Mouse (Mus musculus): ENCODE measurements around the gene Cnn2. TPM values are rescaled to one million over a fixed set of nuclear protein-coding genes. Genes with fewer than 3 reads are reported as not detected.

Cnn2 gene
- total RNA-seq (2014; rRNA removed) (17.2 and 17.9 TPM in 2 replicates), polyA plus RNA-seq (2015; fragmentation: Nextera tagmentation; extraction: Ambion mirVana) (15.0 and 16.4 TPM in 2 replicates)

DNA sequence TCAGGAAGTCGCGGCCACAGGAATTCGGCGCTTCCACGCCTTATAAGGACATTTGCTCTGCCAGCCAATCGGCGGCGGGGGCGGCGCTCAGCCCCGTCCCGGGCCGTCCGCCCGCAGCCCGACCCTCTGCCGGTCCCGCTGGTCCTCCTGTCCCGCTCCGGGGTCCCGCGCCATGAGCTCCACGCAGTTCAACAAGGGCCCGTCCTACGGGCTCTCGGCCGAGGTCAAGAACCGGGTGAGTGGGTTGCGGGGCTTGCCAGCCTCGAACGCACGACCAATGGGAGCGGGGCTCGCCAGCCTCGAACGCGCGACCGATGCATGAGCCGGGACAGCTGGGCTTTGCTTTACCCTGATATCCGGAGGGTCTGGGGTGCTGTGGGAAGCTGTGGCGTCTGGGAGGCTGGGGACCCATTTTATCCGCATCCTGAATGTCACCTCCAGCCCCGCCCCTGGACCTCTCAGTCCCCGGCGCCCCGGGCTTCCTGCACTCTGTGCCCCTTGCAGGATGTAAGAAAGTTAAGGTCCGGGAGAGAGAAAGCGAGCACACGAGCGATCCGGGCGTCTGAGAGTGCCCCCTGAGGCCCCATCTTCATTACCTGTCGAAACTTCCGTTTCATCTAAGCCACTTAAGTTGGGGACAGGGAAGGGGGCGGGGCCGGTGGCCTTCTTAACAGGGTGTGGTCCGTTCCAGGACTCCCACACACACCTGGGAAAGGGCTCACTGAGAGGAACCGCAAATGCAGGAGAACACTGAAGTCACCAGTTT lies at the start of gene Cnn2:
Gene Cnn2, plus strand, starts transcription at position 79 of the 766 bp plus-strand sequence.
- WGBS: 2% methylated on average over 59 of the region's 59 CpGs
- no peaks in the 10 kb centered on the region for H3K9me3 ChIP-seq (ENCODE audit: low read length)
- H3K4me3 ChIP-seq (ENCODE audit: low read length): peak within 1 kb of the TSS; percentile 44
- H3K9ac ChIP-seq (replicated peaks; ENCODE audit: low read length): peak within 1 kb of the TSS; percentile 38
- peaks cover 7% of the 10 kb centered on the region for H3K4me1 ChIP-seq (ENCODE audit: insufficient read depth, low read length)
- H3K27me3 ChIP-seq (ENCODE audit: insufficient read depth, low read length): peaks cover 22% of the 10 kb centered on the region
- H3K4me2 ChIP-seq (ENCODE audit: low read depth, low read length): peak within 1 kb of the TSS; percentile 67
- DNase-seq (ENCODE audit: low spot score) (no peak), ATAC-seq (no peak)
- no peaks in the 10 kb centered on the region for H3K36me3 ChIP-seq (ENCODE audit: insufficient read depth, low read length)
- no peak for TF ChIP-seq CTCF (IDR thresholded peaks at IDR 0.05; ENCODE audit: low read depth)
- H3K27ac ChIP-seq: peak within 1 kb of the TSS; percentile 32; the same call in 1 of the 2 replicates

DNA sequence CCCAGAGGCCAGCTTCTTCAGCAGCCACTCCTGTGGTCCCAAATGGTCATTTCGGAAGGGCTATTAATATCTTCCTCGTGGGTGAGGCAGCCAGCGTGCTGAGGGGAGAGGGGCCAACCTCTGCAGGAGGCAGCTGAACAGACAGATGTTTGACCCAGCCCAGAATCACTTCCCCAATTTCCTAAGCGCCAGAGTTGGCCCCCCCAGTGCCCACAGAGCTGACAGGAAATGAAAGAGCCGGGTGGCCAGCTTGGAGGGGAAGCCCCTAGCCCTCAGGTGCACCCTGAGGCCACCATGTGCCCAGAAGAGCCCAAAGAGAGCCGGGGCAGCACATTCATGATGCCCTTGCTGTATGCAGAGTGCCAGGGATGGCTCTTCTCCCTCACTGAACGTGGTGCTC lies 47.6 kb upstream of the Cnn2 start:
- no peak overlapping the region for H3K27ac ChIP-seq
- no peak for ATAC-seq

DNA sequence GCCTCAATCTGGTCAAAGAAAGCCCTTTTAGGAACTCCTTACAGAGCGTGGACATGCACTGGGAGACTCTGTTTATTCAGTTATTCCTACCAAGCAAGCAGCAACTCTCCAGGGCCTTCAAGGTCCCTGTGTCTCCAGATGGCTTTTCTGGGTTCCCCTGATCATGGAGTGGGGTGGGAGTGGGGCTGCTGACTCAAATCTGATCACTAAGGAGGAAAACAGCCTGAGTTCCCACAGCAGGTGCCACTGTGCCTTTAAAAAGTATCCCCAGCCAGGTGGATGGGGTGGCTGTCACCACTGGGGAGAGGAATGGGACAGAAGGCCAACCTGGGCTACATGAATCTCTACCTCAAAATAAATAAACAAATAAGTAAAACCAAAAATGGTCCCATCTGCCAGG lies 45.4 kb upstream of the Cnn2 start:
- no peak for TF ChIP-seq CTCF (IDR thresholded peaks at IDR 0.05; ENCODE audit: low read depth)
- DNase-seq (ENCODE audit: low spot score) (no peak), ATAC-seq (no peak)
- H3K36me3 ChIP-seq (ENCODE audit: insufficient read depth, low read length): no peaks in the 10 kb centered on the region
- no peaks in the 10 kb centered on the region for H3K27me3 ChIP-seq (ENCODE audit: insufficient read depth, low read length)
- H3K27ac ChIP-seq: no peak overlapping the region
- no peaks in the 10 kb centered on the region for H3K9me3 ChIP-seq (ENCODE audit: low read length)
- no peak overlapping the region for H3K4me2 ChIP-seq (ENCODE audit: low read depth, low read length)
- H3K9ac ChIP-seq (replicated peaks; ENCODE audit: low read length): no peak overlapping the region
- WGBS: 93% methylated on average over 1 of the region's 1 CpGs
- no peak overlapping the region for H3K4me3 ChIP-seq (ENCODE audit: low read length)
- no peaks in the 10 kb centered on the region for H3K4me1 ChIP-seq (ENCODE audit: insufficient read depth, low read length)

More for the DNA sequence above, 47.6 kb upstream of the Cnn2 start:
- no peak overlapping the region for H3K9ac ChIP-seq (replicated peaks; ENCODE audit: low read length)
- no peak for DNase-seq (ENCODE audit: low spot score)
- 72% methylated on average over 7 of the region's 7 CpGs for WGBS
- H3K36me3 ChIP-seq (ENCODE audit: insufficient read depth, low read length): no peaks in the 10 kb centered on the region
- peaks cover 4% of the 10 kb centered on the region for H3K4me1 ChIP-seq (ENCODE audit: insufficient read depth, low read length)
- H3K27me3 ChIP-seq (ENCODE audit: insufficient read depth, low read length): no peaks in the 10 kb centered on the region
- no peak for TF ChIP-seq CTCF (IDR thresholded peaks at IDR 0.05; ENCODE audit: low read depth)
- no peak overlapping the region for H3K4me3 ChIP-seq (ENCODE audit: low read length)
- H3K4me2 ChIP-seq (ENCODE audit: low read depth, low read length): no peak overlapping the region
- H3K9me3 ChIP-seq (ENCODE audit: low read length): no peaks in the 10 kb centered on the region

DNA sequence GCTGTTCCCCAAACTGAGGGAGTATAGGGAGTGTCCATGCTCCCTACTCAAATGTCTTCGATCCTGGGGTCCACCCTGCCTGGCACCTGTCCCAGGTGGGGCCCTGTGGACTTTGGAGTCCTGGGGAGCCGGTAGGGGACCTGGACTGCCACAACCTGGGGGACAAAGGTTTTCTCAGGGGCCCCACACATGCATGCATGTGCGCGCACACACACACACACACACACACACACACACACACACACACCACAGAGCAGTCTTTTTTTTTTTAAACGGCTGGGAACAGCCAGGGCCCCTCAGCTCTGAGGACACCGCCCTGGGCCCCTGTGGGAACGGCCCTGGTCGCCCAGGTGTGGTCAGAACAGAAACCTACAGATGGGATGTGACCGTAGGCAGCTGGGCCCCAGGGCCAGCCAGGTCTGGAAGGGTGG lies 44.9 kb upstream of the Cnn2 start:
- Histone ChIP-seq H3K27me3 (ENCODE audit: insufficient read depth, low read length) (no peaks in the 10 kb centered on the region), H3K4me2 (ENCODE audit: low read depth, low read length) (no peak overlapping the region), H3K36me3 (ENCODE audit: insufficient read depth, low read length) (no peaks in the 10 kb centered on the region), H3K4me3 (ENCODE audit: low read length) (no peak overlapping the region), H3K27ac (no peak overlapping the region), H3K9ac (replicated peaks; ENCODE audit: low read length) (no peak overlapping the region), H3K9me3 (ENCODE audit: low read length) (no peaks in the 10 kb centered on the region), H3K4me1 (ENCODE audit: insufficient read depth, low read length) (no peaks in the 10 kb centered on the region)
- ATAC-seq (no peak), DNase-seq (ENCODE audit: low spot score) (no peak)
- TF ChIP-seq CTCF (IDR thresholded peaks at IDR 0.05; ENCODE audit: low read depth): no peak
- WGBS: 74% methylated on average over 9 of the region's 9 CpGs

DNA sequence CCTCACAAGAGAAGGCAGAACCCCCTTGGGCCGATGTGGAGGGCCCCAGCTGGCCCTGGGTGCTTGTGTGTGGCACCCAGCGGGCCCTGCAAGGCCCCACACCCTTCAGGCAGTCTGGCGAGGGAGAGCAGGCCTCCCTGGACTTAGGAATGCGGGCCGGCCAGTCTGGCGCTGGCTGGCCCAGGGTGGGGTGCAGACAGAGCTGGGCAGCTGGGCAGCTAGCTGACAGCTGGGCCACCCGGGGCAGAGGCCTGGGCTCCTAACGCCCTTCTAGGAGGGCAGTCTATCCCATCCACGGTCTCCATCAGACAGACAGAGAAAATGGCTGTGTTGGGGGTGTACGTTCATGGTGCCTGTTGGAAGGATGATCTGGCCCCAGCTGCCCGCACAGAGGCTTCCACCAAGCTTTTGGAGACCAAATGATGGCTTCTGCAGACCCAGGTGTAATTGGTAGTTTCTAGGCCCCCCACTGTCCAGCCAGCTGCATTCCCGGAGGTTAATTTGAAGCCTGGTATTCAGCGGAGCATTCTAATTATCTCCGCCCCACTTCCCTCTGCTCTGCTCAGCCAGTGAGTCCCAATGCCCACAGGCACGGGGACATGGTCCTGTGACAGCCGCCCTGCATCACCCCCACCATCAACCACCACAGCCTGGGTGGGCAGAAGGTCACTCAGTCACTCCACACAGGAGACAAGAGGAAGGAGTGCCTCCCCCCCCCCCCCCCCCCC lies 42.7 kb upstream of the Cnn2 start:
- WGBS: 26% methylated on average over 16 of the region's 16 CpGs
- no peak for TF ChIP-seq CTCF (IDR thresholded peaks at IDR 0.05; ENCODE audit: low read depth)
- peak; percentile 39 for DNase-seq (ENCODE audit: low spot score)
- no peaks in the 10 kb centered on the region for H3K4me1 ChIP-seq (ENCODE audit: insufficient read depth, low read length)
- ATAC-seq: 0 out of 2 replicates have a peak, but pooled peaks have one; percentile 27
- H3K27me3 ChIP-seq (ENCODE audit: insufficient read depth, low read length): no peaks in the 10 kb centered on the region
- no peak overlapping the region for H3K4me3 ChIP-seq (ENCODE audit: low read length)
- H3K36me3 ChIP-seq (ENCODE audit: insufficient read depth, low read length): 0 out of 2 replicates have a peak, but pooled peaks cover 5% of the 10 kb centered on the region
- H3K27ac ChIP-seq: no peak overlapping the region
- H3K9ac ChIP-seq (replicated peaks; ENCODE audit: low read length): no peak overlapping the region
- no peaks in the 10 kb centered on the region for H3K9me3 ChIP-seq (ENCODE audit: low read length)
- H3K4me2 ChIP-seq (ENCODE audit: low read depth, low read length): no peak overlapping the region

DNA sequence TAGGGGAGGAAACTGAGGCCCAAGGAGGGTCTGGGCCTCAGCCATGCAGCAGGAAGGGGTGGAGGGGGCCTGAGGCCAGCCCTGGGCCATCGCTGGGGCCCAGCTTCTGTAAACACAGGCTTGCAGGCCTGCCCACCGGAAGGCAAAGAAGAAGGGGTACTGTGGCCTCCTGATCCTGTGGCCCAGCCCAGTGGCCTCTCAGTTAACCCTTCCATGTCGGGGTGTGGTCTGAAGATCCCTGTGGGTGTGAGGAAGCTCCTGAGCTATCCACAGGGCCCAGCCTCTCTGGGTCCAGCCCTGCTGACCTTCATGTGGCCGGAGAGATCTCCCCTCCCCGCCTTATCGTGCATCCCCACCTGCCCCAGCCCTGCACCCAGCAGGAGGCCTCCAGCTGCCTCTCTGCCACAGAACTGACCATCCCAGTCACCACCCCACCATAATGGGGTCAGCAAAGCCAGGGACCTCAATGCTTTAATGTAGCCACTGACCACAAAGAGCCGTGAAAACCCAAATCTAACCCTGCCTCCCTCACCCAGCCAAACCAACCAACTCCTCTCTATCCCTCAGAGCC lies 41.5 kb upstream of the Cnn2 start:
- H3K27me3 ChIP-seq (ENCODE audit: insufficient read depth, low read length): no peaks in the 10 kb centered on the region
- 29% methylated on average over 7 of the region's 7 CpGs for WGBS
- TF ChIP-seq CTCF (IDR thresholded peaks at IDR 0.05; ENCODE audit: low read depth): no peak
- no peaks in the 10 kb centered on the region for H3K9me3 ChIP-seq (ENCODE audit: low read length)
- ATAC-seq (no peak), DNase-seq (ENCODE audit: low spot score) (no peak)
- no peak overlapping the region for H3K4me3 ChIP-seq (ENCODE audit: low read length)
- H3K9ac ChIP-seq (replicated peaks; ENCODE audit: low read length): no peak overlapping the region
- no peak overlapping the region for H3K4me2 ChIP-seq (ENCODE audit: low read depth, low read length)
- H3K4me1 ChIP-seq (ENCODE audit: insufficient read depth, low read length): no peaks in the 10 kb centered on the region
- no peak overlapping the region for H3K27ac ChIP-seq
- peaks cover 11% of the 10 kb centered on the region; the same call in 1 of the 2 replicates for H3K36me3 ChIP-seq (ENCODE audit: insufficient read depth, low read length)

All from hindbrain, postnatal 0 days (tissue).